Mouse (Mus musculus) lung, adult 2 months (tissue): ENCODE results near the gene Ltc4s. TPM values are rescaled to one million over a fixed set of nuclear protein-coding genes. Genes with fewer than 3 reads are reported as not detected.

ENCODE experiments used
- DNase-seq: peaks from one replicate; pipeline ENCODE4 v3.0.0; 2022
- H3K4me1 ChIP-seq: fragments of 200-500 bp; 2 replicates; pipeline ENCODE4 v1.6.1; 2011; ENCODE audit warnings: low read length; ENCODE audit not compliant: control insufficient read depth, insufficient read depth
- H3K4me3 ChIP-seq: fragments of 200-500 bp; replicated peaks from 2 replicates; pipeline ENCODE3; 2011; ENCODE audit warnings: low read depth, mild to moderate bottlenecking, control low read depth, low read length; ENCODE audit errors: extremely low read depth
- CTCF ChIP-seq: fragments of 200-500 bp; IDR thresholded peaks from 2 replicates; pipeline ENCODE4 v1.5.1; 2011; ENCODE audit warnings: mild to moderate bottlenecking, low read length, control low read depth; ENCODE audit not compliant: insufficient read depth
- POLR2A ChIP-seq: fragments of 200-500 bp; IDR thresholded peaks from 2 replicates; pipeline ENCODE4 v1.6.1; 2011; ENCODE audit warnings: low read depth, mild to moderate bottlenecking, control low read depth, low read length, borderline replicate concordance; ENCODE audit errors: extremely low read depth
- WGBS: fragments of 180-500 bp; shearing (Covaris S2); methylation state at CpG from one replicate; pipeline ENCODE4 v1.1.7; 2018; 5-methylcytosine and 5-hydroxymethylcytosine counted together
- polyA plus RNA-seq: library from polyadenylated mRNA; depleted of rRNA; stranded (reverse); fragments of >200 nt; gene quantifications from 2 replicates; pipeline ENCODE4 v1.2.3, GENCODE M21; 2012

Gene Ltc4s
- polyA plus RNA-seq, 1 experiment = 106 TPM

GRCm38 (mm10) chr11:50226406-50226805, 12.0 kb downstream of the Ltc4s start:
- peaks cover 31% of the 10 kb centered on the region for H3K4me1 ChIP-seq
- WGBS = 12% methylated on average over 2 of the region's 2 CpGs
- TF ChIP-seq POLR2A = no peak
- no peak for TF ChIP-seq CTCF
- no peak for DNase-seq
- H3K4me3 ChIP-seq = peak overlapping the region; percentile 74

GRCm38 (mm10) chr11:50225611-50226378, 12.6 kb downstream of the Ltc4s start:
- peaks cover 27% of the 10 kb centered on the region for H3K4me1 ChIP-seq
- TF ChIP-seq CTCF (no peak), POLR2A (no peak)
- H3K4me3 ChIP-seq = peak overlapping the region; percentile 74
- peak; percentile 57 for DNase-seq
- 2% methylated on average over 34 of the region's 34 CpGs for WGBS

GRCm38 (mm10) chr11:50224671-50225530, 13.5 kb downstream of the Ltc4s start:
- TF ChIP-seq CTCF (no peak), POLR2A (peak; percentile 38; the same call in 1 of the 2 replicates)
- Histone ChIP-seq H3K4me1 (peaks cover 28% of the 10 kb centered on the region), H3K4me3 (peak overlapping the region; percentile 74)
- peak; percentile 90 for DNase-seq
- WGBS = under 1% methylated on average over 68 of the region's 70 CpGs

GRCm38 (mm10) chr11:50223783-50224662, 14.4 kb downstream of the Ltc4s start:
- peaks cover 29% of the 10 kb centered on the region for H3K4me1 ChIP-seq
- TF ChIP-seq POLR2A (0 out of 2 replicates have a peak, but pooled peaks have one; percentile 4), CTCF (no peak)
- H3K4me3 ChIP-seq = peak overlapping the region; percentile 74
- 7% methylated on average over 17 of the region's 17 CpGs for WGBS
- no peak for DNase-seq

- H3K4me3 ChIP-seq = no peak overlapping the region
- 67% methylated on average over 7 of the region's 7 CpGs for WGBS
- no peak for DNase-seq
- peaks cover 18% of the 10 kb centered on the region for H3K4me1 ChIP-seq
- TF ChIP-seq CTCF (no peak), POLR2A (no peak)
These were observed 15.7 kb downstream of the Ltc4s start for GRCm38 (mm10) chr11:50222559-50223276.

- peaks cover 2% of the 10 kb centered on the region; the same call in 1 of the 2 replicates for H3K4me1 ChIP-seq
- no peak overlapping the region for H3K4me3 ChIP-seq
- 16% methylated on average over 2 of the region's 2 CpGs for WGBS
- TF ChIP-seq CTCF = no peak
- TF ChIP-seq POLR2A = no peak
- DNase-seq = no peak
These were observed 18.6 kb downstream of the Ltc4s start for GRCm38 (mm10) chr11:50219833-50220232.

- H3K4me3 ChIP-seq = no peak overlapping the region
- 45% methylated on average over 4 of the region's 4 CpGs for WGBS
- no peak for DNase-seq
- peaks cover 8% of the 10 kb centered on the region for H3K4me1 ChIP-seq
- TF ChIP-seq CTCF (no peak), POLR2A (no peak)
These were observed 20.6 kb downstream of the Ltc4s start for GRCm38 (mm10) chr11:50217811-50218210.

- Histone ChIP-seq H3K4me1 (peaks cover 16% of the 10 kb centered on the region), H3K4me3 (no peak overlapping the region)
- DNase-seq = no peak
- WGBS = 79% methylated on average over 4 of the region's 4 CpGs
- TF ChIP-seq POLR2A (no peak), CTCF (no peak)
These were observed 21.6 kb downstream of the Ltc4s start for GRCm38 (mm10) chr11:50216724-50217366.
